Mouse (Mus musculus) stomach, postnatal 0 days (tissue): ENCODE measurements at regions not wholly inside any gene's neighbourhood (a gene's known extent, or its start where the extent isn't known, plus 50 kb on each side); places are given as distances from the start of the nearest gene placed in this dataset.
A peak's percentile ranks its signal among the peaks of the same experiment; 100 is the strongest.

ENCODE experiments used
- ATAC-seq: fragments of 200-750 bp; cut with Nextera tagmentation; 2 replicates; pipeline ENCODE4 v1.8.0; 2017; ENCODE audit not compliant: low FRiP score, low TSS enrichment
- DNase-seq: peaks from one replicate; pipeline ENCODE4 v3.0.0-alpha.2; 2016; ENCODE audit warnings: low spot score
- H3K27ac ChIP-seq: fragments of 300-500 bp; sonication (generic); replicated peaks from 2 replicates; pipeline ENCODE4 v1.5.1; 2014; ENCODE audit warnings: mild to moderate bottlenecking, control low read depth
- H3K27me3 ChIP-seq: fragments of 300-500 bp; sonication (generic); 2 replicates; pipeline ENCODE4 v1.6.1; 2014; ENCODE audit warnings: low read length; ENCODE audit not compliant: control insufficient read depth, insufficient read depth
- H3K36me3 ChIP-seq: fragments of 300-500 bp; sonication (generic); 2 replicates; pipeline ENCODE4 v1.6.1; 2014; ENCODE audit warnings: low read length, mixed read lengths; ENCODE audit not compliant: control insufficient read depth, insufficient read depth
- H3K4me1 ChIP-seq: fragments of 300-500 bp; sonication (generic); replicated peaks from 2 replicates; pipeline ENCODE4 v1.6.1; 2014; ENCODE audit warnings: antibody characterized with exemption; ENCODE audit not compliant: control insufficient read depth, insufficient read depth
- H3K4me2 ChIP-seq: fragments of 300-500 bp; sonication (generic); replicated peaks from 2 replicates; pipeline ENCODE4 v1.6.1; 2014; ENCODE audit warnings: low read depth, mild to moderate bottlenecking, control low read depth, moderate library complexity
- H3K4me3 ChIP-seq: fragments of 300-500 bp; sonication (generic); 2 replicates; pipeline ENCODE4 v1.5.1; 2014; ENCODE audit warnings: low read depth, low read length, control low read depth
- H3K9ac ChIP-seq: fragments of 300-500 bp; sonication (generic); 2 replicates; pipeline ENCODE4 v1.6.1; 2014; ENCODE audit warnings: mild to moderate bottlenecking, low read length, control low read depth, mixed read lengths
- H3K9me3 ChIP-seq: fragments of 300-500 bp; sonication (generic); 2 replicates; pipeline ENCODE4 v1.6.1; 2016; ENCODE audit warnings: low read length; ENCODE audit not compliant: control insufficient read depth
- CTCF ChIP-seq: IDR thresholded peaks from 2 replicates; pipeline ENCODE4 v1.5.1; 2016; ENCODE audit warnings: antibody characterized with exemption, low read depth, mild to moderate bottlenecking, moderate library complexity
- EP300 ChIP-seq: optimal IDR thresholded peaks from 2 replicates; pipeline ENCODE3; 2016; ENCODE audit warnings: antibody characterized with exemption
- WGBS: fragments of 180-500 bp; shearing (Covaris S2); extraction: QIAGEN DNeasy Blood & Tissue Kit; methylation state at CpG from one replicate; pipeline ENCODE4 v1.1.7; 2014; 5-methylcytosine and 5-hydroxymethylcytosine counted together

- Histone ChIP-seq H3K27me3 (no peaks in the 10 kb centered on the region), H3K4me3 (no peak overlapping the region), H3K4me2 (peak overlapping the region; percentile 25; the same call in 1 of the 2 replicates), H3K9me3 (no peaks in the 10 kb centered on the region), H3K4me1 (no peaks in the 10 kb centered on the region; the same call in 1 of the 2 replicates), H3K27ac (peak overlapping the region; percentile 70), H3K9ac (no peak overlapping the region), H3K36me3 (no peaks in the 10 kb centered on the region)
- DNase-seq (peak; percentile 25), ATAC-seq (peak; percentile 38; the same call in 1 of the 2 replicates)
- TF ChIP-seq EP300: no peak
- 32% methylated on average over 20 of the region's 20 CpGs for WGBS
Observed at GRCm38 (mm10) chr1:177639931-177640846, 89.4 kb upstream of the 1700016C15Rik start.

DNA sequence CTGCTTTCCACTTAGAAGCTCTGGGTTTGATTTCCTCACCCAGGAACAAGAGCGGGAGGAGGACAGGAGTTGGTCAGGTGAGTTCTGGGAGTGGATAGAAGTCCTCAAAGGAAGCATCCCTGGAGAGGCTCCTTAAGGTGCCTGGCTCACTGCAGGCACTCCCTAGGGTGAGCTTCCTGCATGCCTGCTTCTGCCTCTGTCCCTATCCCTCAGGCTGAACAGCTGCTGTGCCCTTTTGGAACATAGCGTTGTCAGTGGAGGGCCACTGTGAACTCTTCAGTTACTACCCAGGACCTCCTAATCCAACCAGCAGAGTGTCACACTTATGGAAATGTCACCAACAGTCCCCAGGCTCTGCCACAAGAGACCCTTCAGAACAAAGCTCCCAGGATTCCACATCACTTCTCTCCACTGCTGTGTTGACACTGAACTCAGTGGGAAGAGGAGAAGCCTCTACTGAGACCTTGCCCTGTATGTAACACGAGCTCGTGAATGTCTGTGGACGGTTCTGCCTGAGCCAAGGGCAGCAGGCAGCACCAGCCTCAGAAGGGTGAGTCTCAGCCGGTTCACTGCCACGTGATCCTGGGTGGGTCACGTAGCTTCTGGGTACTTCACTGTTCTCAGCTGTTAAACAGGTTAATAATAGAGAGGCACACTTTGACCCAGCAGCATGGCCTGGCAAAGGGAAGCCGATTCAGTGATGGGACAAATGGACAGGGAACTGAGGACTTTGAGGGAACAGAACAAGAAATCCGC, 86.7 kb upstream of the 1700016C15Rik start:
- no peak overlapping the region for H3K9ac ChIP-seq
- 51% methylated on average over 10 of the region's 10 CpGs for WGBS
- no peaks in the 10 kb centered on the region for H3K9me3 ChIP-seq
- H3K27ac ChIP-seq: peak overlapping the region; percentile 40; the same call in 1 of the 2 replicates
- no peaks in the 10 kb centered on the region for H3K36me3 ChIP-seq
- H3K4me2 ChIP-seq: no peak overlapping the region
- DNase-seq (peak; percentile 40), ATAC-seq (peak; percentile 78)
- H3K4me1 ChIP-seq: no peaks in the 10 kb centered on the region; the same call in 1 of the 2 replicates
- TF ChIP-seq CTCF (no peak), EP300 (no peak)
- H3K4me3 ChIP-seq: no peak overlapping the region
- no peaks in the 10 kb centered on the region for H3K27me3 ChIP-seq

- Histone ChIP-seq H3K9me3 (no peaks in the 10 kb centered on the region), H3K4me2 (no peak overlapping the region), H3K36me3 (no peaks in the 10 kb centered on the region), H3K9ac (no peak overlapping the region), H3K4me1 (no peaks in the 10 kb centered on the region; the same call in 1 of the 2 replicates), H3K4me3 (no peak overlapping the region), H3K27me3 (no peaks in the 10 kb centered on the region), H3K27ac (peak overlapping the region; percentile 0; the same call in 1 of the 2 replicates)
- 76% methylated on average over 3 of the region's 3 CpGs for WGBS
- DNase-seq (no peak), ATAC-seq (no peak)
- TF ChIP-seq EP300 (no peak), CTCF (no peak)
Observed at GRCm38 (mm10) chr1:177643662-177644061, 86.0 kb upstream of the 1700016C15Rik start.

- Histone ChIP-seq H3K27ac (no peak overlapping the region), H3K4me1 (no peaks in the 10 kb centered on the region; the same call in 1 of the 2 replicates), H3K4me2 (no peak overlapping the region), H3K36me3 (no peaks in the 10 kb centered on the region), H3K9ac (no peak overlapping the region), H3K9me3 (no peaks in the 10 kb centered on the region), H3K27me3 (no peaks in the 10 kb centered on the region), H3K4me3 (no peak overlapping the region)
- TF ChIP-seq EP300: no peak
- TF ChIP-seq CTCF: no peak
- WGBS: 58% methylated on average over 4 of the region's 4 CpGs
- no peak for DNase-seq
- ATAC-seq: no peak
Observed at GRCm38 (mm10) chr1:177644214-177644613, 85.4 kb upstream of the 1700016C15Rik start.

DNA sequence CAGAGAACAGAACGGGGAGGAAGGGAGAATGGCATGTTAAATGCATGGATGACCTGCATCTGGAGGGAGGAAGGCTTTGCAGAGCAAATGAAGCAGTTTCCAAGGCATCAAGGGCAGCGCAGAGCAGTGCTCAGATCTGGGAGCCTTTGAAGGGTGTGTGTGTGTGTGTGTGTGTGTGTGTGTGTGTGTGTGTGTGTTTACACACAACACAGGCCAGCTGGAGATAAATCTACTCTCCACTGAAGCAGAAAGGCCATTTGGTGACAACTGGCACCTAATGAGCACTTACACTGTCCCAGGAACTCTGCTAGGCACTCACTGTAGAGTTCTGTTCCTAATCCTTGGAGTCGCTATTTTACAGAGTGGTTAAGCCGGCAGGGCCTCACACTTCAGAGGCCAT, 84.3 kb upstream of the 1700016C15Rik start:
- ATAC-seq: no peak
- WGBS: 72% methylated on average over 4 of the region's 4 CpGs
- TF ChIP-seq CTCF (no peak), EP300 (no peak)

More for the DNA sequence above, 84.3 kb upstream of the 1700016C15Rik start:
- Histone ChIP-seq H3K27me3 (no peaks in the 10 kb centered on the region), H3K4me1 (no peaks in the 10 kb centered on the region), H3K9ac (no peak overlapping the region), H3K4me2 (no peak overlapping the region), H3K9me3 (no peaks in the 10 kb centered on the region), H3K4me3 (no peak overlapping the region), H3K36me3 (no peaks in the 10 kb centered on the region), H3K27ac (no peak overlapping the region)
- DNase-seq: no peak
